Mouse (Mus musculus) stomach, embryonic 16.5 days (tissue): ENCODE results near the gene Slc39a11. TPM values are rescaled to one million over a fixed set of nuclear protein-coding genes. Genes with fewer than 3 reads are reported as not detected.

Experiments
- ATAC-seq: fragments of 200-750 bp; cut with Nextera tagmentation; 2 replicates; pipeline ENCODE4 v1.8.0; 2017; ENCODE audit warnings: moderate number of reproducible peaks, moderate TSS enrichment; ENCODE audit not compliant: insufficient read depth, low FRiP score
- H3K27ac ChIP-seq: fragments of 300-500 bp; sonication (generic); 2 replicates; pipeline ENCODE4 v1.5.1; 2014; ENCODE audit warnings: low read length
- H3K27me3 ChIP-seq: fragments of 300-500 bp; sonication (generic); 2 replicates; pipeline ENCODE4 v1.6.1; 2014; ENCODE audit warnings: low read length, control low read depth, mixed read lengths; ENCODE audit not compliant: control insufficient read depth, insufficient read depth
- H3K36me3 ChIP-seq: fragments of 300-500 bp; sonication (generic); 2 replicates; pipeline ENCODE4 v1.6.1; 2014; ENCODE audit warnings: low read length; ENCODE audit not compliant: control insufficient read depth, insufficient read depth
- H3K4me1 ChIP-seq: fragments of 300-500 bp; sonication (generic); 2 replicates; pipeline ENCODE4 v1.6.1; 2014; ENCODE audit warnings: low read length, control low read depth, mixed read lengths; ENCODE audit not compliant: control insufficient read depth, insufficient read depth
- H3K4me2 ChIP-seq: fragments of 300-500 bp; sonication (generic); 2 replicates; pipeline ENCODE4 v1.6.1; 2014; ENCODE audit warnings: low read depth, low read length, mixed read lengths
- H3K4me3 ChIP-seq: fragments of 300-500 bp; sonication (generic); replicated peaks from 2 replicates; pipeline ENCODE4 v1.5.1; 2014; ENCODE audit warnings: mild to moderate bottlenecking, low read length
- H3K9ac ChIP-seq: fragments of 300-500 bp; sonication (generic); 2 replicates; pipeline ENCODE4 v1.6.1; 2014; ENCODE audit warnings: low read length
- H3K9me3 ChIP-seq: fragments of 300-500 bp; sonication (generic); replicated peaks from 2 replicates; pipeline ENCODE4 v1.6.1; 2016; ENCODE audit warnings: low read length, control low read depth; ENCODE audit not compliant: control insufficient read depth
- WGBS: fragments of 180-500 bp; shearing (Covaris S2); extraction: QIAGEN DNeasy Blood & Tissue Kit; methylation state at CpG from one replicate; pipeline ENCODE4 v1.1.7; 2014; 5-methylcytosine and 5-hydroxymethylcytosine counted together
- polyA plus RNA-seq: library from polyadenylated mRNA; unstranded; fragments of >200 nt; fragmentation: Nextera tagmentation; extraction: Ambion mirVana; gene quantifications from 2 replicates; pipeline ENCODE4 v1.2.1, GENCODE M21; 2015

Slc39a11 gene
- polyA plus RNA-seq, 1 experiment from 2014 or later: 47.9 TPM

DNA sequence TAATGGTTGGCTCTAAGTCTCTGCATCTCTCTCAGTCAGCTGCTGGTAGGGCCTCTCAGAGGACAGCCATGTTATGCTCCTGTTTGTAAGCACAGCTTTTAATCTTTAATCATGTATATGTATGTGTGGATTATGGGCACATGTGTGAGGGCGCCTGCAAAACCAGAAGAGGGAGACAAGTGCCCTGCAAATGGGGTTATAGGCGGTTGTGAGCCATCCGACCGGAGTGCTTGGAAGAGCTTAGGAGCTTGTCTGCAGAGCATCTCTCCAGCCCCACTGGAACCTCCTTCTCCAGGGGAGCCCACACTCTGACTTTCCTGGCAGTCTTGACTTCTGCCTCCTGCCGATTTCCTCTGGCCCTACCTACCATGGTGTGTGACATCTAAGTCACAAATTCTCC is 211.0 kb downstream of the Slc39a11 start:
- Histone ChIP-seq H3K27me3 (no peaks in the 10 kb centered on the region), H3K9me3 (no peaks in the 10 kb centered on the region), H3K4me1 (peaks cover 7% of the 10 kb centered on the region; the same call in 1 of the 2 replicates), H3K4me2 (no peak overlapping the region), H3K9ac (no peak overlapping the region), H3K36me3 (no peaks in the 10 kb centered on the region), H3K27ac (no peak overlapping the region), H3K4me3 (no peak overlapping the region)
- 83% methylated on average over 5 of the region's 5 CpGs for WGBS
- ATAC-seq: no peak

DNA sequence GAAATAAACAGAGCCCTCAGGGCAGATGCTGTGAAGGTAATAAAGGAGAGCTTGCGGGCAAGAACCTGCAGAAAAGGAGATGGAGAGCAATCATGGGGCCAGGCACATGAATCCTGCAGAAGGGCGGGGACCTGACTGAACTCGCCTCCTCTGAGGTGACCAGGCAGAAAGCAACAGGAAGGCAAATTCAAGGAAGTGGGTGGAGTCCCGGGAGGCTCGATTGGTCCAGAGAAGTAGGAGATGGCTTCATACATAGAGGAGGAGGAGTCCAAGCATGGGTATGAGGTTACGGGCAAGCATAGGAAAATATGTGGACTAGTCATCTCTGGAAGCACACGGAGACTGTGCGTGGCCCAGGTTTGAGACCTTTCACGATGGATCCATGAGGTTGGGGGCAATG is 212.5 kb downstream of the Slc39a11 start:
- Histone ChIP-seq H3K27ac (no peak overlapping the region), H3K27me3 (no peaks in the 10 kb centered on the region), H3K9ac (no peak overlapping the region), H3K4me1 (peaks cover 7% of the 10 kb centered on the region; the same call in 1 of the 2 replicates), H3K4me2 (no peak overlapping the region), H3K36me3 (no peaks in the 10 kb centered on the region), H3K4me3 (no peak overlapping the region), H3K9me3 (no peaks in the 10 kb centered on the region)
- ATAC-seq: no peak
- WGBS: 80% methylated on average over 9 of the region's 9 CpGs

DNA sequence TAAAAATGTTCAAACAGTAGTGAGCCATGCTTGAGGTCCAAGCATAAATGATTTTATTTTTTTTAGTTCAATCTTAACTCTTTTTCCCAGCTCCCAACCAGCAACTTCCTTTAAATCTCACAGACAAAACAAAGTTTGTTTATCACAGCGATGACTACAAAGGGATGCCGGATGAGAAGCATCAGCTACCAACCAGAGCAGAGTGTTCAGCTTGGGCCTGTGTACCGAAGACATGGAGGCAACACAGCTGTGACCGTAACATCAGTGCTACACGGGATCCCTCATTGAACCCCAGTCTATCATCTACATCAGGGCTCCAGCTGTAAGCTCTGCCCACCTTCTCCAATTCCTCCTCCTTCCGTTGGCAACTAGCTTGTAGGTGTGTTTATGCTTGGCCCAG is 213.6 kb downstream of the Slc39a11 start:
- 79% methylated on average over 6 of the region's 6 CpGs for WGBS
- Histone ChIP-seq H3K4me1 (peaks cover 7% of the 10 kb centered on the region; the same call in 1 of the 2 replicates), H3K27me3 (no peaks in the 10 kb centered on the region), H3K36me3 (no peaks in the 10 kb centered on the region), H3K9ac (no peak overlapping the region), H3K9me3 (no peaks in the 10 kb centered on the region), H3K4me3 (no peak overlapping the region), H3K4me2 (no peak overlapping the region), H3K27ac (no peak overlapping the region)
- no peak for ATAC-seq

DNA sequence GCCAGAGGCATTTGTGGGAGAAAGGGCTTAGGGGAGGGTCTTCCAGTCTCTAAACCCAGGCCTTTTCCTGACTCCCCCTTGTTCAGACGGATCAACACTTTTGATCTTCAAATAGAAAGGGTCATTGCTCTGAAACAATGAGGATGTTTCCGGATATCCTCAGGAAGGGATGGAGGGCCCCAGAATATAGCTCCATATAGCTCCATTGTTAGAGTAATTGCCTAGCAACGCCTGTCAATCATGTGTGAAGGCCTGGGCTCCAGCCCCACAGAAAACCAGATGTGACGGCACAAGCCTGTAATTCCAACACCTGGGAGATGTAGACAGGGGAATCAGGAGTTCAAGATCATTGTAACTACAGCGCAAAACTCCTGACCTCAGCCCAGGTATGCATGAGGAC is 214.2 kb downstream of the Slc39a11 start:
- Histone ChIP-seq H3K9me3 (no peaks in the 10 kb centered on the region), H3K27ac (no peak overlapping the region), H3K4me3 (no peak overlapping the region), H3K9ac (no peak overlapping the region), H3K4me1 (peaks cover 8% of the 10 kb centered on the region; the same call in 1 of the 2 replicates), H3K4me2 (no peak overlapping the region), H3K27me3 (no peaks in the 10 kb centered on the region), H3K36me3 (no peaks in the 10 kb centered on the region)
- 72% methylated on average over 5 of the region's 5 CpGs for WGBS
- no peak for ATAC-seq

- ATAC-seq: peak; percentile 42; the same call in 1 of the 2 replicates
- Histone ChIP-seq H3K27ac (0 out of 2 replicates have a peak overlapping the region, but pooled peaks have one; percentile 19), H3K4me1 (peaks cover 4% of the 10 kb centered on the region; the same call in 1 of the 2 replicates), H3K27me3 (no peaks in the 10 kb centered on the region), H3K4me3 (no peak overlapping the region), H3K9me3 (no peaks in the 10 kb centered on the region), H3K36me3 (no peaks in the 10 kb centered on the region), H3K9ac (no peak overlapping the region), H3K4me2 (no peak overlapping the region)
- 67% methylated on average over 7 of the region's 7 CpGs for WGBS
Measured at GRCm38 (mm10) chr11:113431161-113431560, 218.7 kb downstream of the Slc39a11 start.

GRCm38 (mm10) chr11:113425882-113426281 is 224.0 kb downstream of the Slc39a11 start:
- no peaks in the 10 kb centered on the region for H3K36me3 ChIP-seq
- no peaks in the 10 kb centered on the region for H3K27me3 ChIP-seq
- H3K9ac ChIP-seq: no peak overlapping the region
- peaks cover 4% of the 10 kb centered on the region; the same call in 1 of the 2 replicates for H3K4me1 ChIP-seq
- H3K9me3 ChIP-seq: no peaks in the 10 kb centered on the region
- no peak overlapping the region for H3K27ac ChIP-seq
- H3K4me3 ChIP-seq: no peak overlapping the region
- 67% methylated on average over 9 of the region's 9 CpGs for WGBS
- no peak overlapping the region for H3K4me2 ChIP-seq
- no peak for ATAC-seq

DNA sequence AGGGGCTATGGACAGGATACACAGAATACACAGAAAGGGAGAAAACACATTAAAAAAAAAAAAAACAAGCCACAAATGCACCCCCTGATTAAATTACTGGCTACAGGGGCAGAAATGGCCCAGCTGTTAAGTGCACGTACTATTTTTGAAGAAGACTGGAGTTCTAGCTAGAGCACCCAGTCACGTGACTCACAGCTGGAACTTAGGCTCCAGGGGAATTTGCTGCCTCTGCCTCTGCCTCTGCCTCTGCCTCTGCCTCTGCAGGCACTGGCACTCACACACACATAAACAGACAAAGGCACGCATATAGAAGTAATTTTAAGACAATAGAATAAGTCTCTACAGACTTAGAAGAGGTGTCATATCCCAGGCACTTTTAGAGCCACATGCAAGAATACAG is 224.4 kb downstream of the Slc39a11 start:
- no peaks in the 10 kb centered on the region for H3K9me3 ChIP-seq

GRCm38 (mm10) chr11:113424765-113425164 is 225.1 kb downstream of the Slc39a11 start:
- Histone ChIP-seq H3K4me3 (no peak overlapping the region), H3K9me3 (no peaks in the 10 kb centered on the region), H3K27me3 (no peaks in the 10 kb centered on the region), H3K9ac (no peak overlapping the region), H3K36me3 (no peaks in the 10 kb centered on the region), H3K4me2 (no peak overlapping the region), H3K27ac (no peak overlapping the region), H3K4me1 (no peaks in the 10 kb centered on the region)
- 94% methylated on average over 3 of the region's 4 CpGs for WGBS
- ATAC-seq: 0 out of 2 replicates have a peak, but pooled peaks have one; percentile 33

More for the DNA sequence above, 224.4 kb downstream of the Slc39a11 start:
- H3K4me2 ChIP-seq: no peak overlapping the region
- H3K27ac ChIP-seq: no peak overlapping the region
- no peak overlapping the region for H3K9ac ChIP-seq
- H3K4me1 ChIP-seq: no peaks in the 10 kb centered on the region
- no peak for ATAC-seq
- 47% methylated on average over 3 of the region's 3 CpGs for WGBS
- H3K27me3 ChIP-seq: no peaks in the 10 kb centered on the region
- no peaks in the 10 kb centered on the region for H3K36me3 ChIP-seq
- H3K4me3 ChIP-seq: no peak overlapping the region

DNA sequence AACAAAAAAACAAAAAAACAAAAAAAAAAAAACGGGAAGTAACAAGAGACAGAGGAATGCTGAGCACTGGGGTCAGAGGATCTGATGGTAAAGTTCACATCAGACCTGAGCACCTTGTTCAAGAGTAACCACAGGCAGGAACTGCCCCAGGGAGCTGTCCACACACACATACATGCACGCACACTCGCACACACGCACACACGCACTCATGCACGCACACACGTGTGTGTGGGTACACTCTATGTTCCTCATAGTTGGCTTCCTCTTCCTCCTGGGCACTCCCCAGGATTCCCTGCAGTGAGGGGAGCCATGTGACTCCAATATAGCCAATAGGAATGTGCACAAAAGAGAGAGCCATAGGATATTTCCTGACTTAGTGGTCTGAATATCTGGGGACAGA is 227.3 kb downstream of the Slc39a11 start:
- Histone ChIP-seq H3K27me3 (no peaks in the 10 kb centered on the region), H3K9ac (no peak overlapping the region), H3K4me3 (no peak overlapping the region), H3K36me3 (no peaks in the 10 kb centered on the region), H3K9me3 (no peaks in the 10 kb centered on the region), H3K4me1 (no peaks in the 10 kb centered on the region), H3K27ac (no peak overlapping the region), H3K4me2 (no peak overlapping the region)
- no peak for ATAC-seq
- WGBS: 90% methylated on average over 7 of the region's 7 CpGs
